Mouse (Mus musculus): ENCODE data around the gene Psmd5. TPM values are rescaled to one million over a fixed set of nuclear protein-coding genes. Genes with fewer than 3 reads are reported as not detected.

The Psmd5 gene
- total RNA-seq (2017): 32.7 and 36.0 TPM in 2 replicates

DNA sequence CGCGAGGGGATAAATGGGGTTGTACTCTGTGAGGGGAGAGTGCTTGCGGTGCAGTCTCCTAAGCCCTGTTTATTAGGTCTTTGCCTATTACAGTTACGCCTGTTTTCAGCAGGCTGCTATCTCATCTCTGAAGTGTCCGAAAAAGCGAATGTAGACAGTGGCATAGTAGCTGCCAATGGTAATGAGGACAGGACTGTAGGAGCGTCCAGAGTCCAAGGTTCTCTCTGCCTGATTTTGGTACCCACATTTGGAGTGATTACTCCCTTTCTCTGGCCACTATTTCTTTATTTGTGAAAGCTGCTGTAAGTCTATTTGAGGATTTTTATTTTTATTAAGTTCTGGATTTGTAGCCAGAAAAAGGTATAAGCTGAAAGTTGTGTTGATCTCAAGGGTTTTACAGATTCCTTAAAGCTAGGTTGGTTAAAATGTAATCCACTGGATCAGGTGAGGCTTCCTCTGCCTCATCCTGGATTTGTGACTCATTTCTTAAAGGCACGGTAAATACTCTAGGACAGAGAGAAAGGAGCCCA lies at the start of gene Psmd5:
Gene Psmd5 (minus strand): TSS at position 153 of the 530 bp plus-strand sequence.
- no peak for ATAC-seq (replicated peaks; ENCODE audit: low read depth, poor library complexity, severe bottlenecking)

DNA sequence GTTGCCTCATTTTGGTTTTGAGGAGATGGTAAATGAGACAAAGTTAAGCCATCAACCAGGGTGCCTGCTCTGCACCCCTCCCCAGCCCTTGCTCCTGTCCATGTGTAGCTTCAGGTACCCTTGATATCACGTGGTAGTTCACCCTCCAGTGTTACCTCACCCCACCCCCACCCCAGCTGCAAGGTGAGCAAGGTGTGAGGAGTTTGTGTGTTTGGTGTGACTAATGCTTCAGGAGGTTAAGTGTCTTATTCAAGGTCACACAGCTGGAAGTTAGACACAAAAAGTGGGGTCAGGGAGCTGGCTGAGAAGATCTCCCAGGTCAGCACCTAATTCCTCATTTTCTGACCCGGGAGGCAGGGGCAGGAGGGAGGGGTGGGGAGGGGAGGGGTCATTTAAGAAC lies 48.0 kb upstream of the Psmd5 start:
- ATAC-seq (replicated peaks; ENCODE audit: low read depth, poor library complexity, severe bottlenecking): no peak

DNA sequence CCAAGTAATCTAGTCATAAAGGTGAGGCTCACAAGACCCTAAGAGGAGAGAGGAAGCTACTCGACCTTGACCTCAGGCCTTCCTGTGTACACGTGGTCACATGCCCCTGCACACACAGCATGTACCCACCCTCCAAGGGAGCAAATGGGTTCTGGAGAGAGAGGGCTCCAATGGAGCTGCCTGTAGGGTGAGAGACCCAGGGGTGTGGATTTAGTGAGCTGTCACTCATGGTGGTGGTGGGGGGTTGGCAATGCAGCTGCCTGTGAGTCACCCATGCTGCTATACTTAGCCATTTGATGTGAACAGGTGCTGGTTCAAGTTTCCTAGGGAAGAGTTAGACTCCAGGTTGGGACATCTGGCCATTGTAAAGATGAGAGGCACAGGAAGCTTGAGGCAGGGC lies 45.4 kb upstream of the Psmd5 start:
- no peak for ATAC-seq (replicated peaks; ENCODE audit: low read depth, poor library complexity, severe bottlenecking)

DNA sequence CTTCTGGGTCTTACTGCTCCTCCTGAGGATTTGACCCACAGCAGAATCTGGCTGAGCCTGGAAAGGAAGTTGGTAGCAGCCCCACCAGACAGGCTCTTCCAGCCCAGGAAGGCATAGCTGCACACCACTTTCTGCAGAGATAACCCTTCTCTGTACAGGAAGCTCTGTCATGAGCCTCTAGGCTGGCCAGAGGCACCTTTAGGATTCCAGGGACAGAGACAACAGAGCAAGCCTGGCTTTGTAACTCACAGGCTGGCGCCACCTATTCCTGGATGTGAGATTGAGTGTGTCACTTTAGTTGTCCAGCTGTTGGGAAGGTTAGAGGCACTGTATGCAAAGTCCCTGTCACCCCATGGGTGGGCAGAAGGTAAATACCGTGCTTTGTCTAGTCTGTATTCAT lies 40.3 kb upstream of the Psmd5 start:
- ATAC-seq (replicated peaks; ENCODE audit: low read depth, poor library complexity, severe bottlenecking): peak; percentile 33; the same call in 1 of the 2 replicates

DNA sequence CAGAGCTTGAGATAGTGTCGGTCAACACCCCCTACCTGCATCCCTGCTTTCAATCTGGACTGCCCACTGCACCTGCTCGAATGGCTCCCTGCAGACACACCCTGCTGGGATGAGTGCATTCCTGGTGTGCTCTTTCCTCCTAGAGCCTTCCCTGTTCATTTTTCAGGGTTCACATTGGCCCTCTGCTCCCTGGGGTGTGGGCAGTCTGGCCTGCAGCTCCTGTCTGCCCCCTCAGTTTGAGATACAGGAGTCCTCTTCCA lies 40.0 kb upstream of the Psmd5 start:
- no peak for ATAC-seq (replicated peaks; ENCODE audit: low read depth, poor library complexity, severe bottlenecking)

DNA sequence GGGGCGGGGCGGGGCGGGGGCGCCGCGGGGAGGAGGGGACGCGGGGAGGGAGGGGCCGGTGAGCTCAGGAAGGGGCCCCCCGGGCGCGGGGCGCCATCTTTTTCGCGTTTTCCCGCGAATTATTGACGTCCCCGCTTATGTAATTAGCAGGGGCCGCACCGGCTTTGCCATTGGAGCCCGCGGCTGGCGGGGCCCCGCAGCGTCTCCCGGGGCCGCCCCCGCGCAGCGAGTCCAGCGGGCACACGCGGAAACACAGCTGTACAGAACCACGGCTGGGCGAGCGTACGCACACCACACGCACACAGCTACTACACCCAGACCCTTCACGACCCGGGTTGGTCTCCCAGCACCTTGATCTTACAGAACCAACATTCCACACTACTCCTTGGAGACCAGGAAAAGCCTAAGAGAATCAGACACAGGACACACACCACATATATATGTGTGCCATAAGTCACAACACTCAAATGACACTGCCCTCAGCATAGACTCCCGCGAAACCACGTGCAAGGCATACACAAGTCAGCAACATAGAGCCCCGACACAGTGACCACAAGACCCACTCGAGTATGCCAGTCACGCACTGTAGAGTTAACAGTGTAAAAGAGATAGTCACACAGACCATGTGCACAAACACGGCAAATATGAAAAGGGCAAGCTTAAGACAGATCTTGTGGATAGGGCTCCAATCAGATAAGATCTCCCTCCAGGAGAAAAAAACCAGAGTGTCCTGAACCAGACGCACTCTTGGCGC lies 39.5 kb upstream of the Psmd5 start:
- ATAC-seq (replicated peaks; ENCODE audit: low read depth, poor library complexity, severe bottlenecking): peak; percentile 64

DNA sequence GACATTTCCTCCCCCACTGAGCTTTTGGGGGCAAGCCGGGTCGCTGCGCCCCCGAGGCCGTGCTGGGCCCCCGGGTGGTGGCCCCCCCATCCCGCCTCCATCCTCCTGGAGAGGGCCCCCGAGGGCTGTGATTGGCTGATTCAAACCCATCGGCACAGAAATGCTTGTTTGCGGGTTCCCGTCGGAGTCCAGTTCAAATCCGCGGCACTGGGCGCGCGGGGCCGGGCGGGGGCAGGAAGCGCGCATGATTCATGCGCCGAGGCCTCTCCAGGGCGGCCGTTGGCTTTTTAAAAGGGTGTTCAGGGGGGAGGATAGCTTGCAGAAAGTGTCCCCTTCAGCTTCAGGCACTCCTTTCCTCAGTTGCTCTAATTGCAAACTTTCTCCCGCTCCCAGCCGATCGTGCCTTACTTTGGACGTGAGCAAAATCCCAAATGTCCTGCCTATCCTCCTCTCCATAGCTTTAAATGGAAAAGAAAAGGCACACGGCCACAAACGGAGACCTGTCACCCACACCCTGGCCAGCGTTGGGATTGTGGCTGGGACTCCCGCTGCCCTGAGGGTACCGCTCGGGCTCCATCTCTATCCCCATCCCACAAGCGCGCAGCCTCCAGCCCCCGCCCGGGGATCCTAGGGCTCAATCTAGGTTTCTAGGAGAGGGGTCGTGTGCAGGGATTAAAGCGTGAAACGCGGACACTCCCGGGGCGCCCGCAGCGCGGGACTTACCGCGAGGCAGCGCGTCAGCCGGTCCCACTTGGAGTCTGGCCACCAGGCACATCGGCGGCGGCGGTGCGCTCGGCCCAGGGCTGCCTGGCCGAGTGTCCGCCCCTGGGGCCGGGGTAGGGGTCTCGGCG lies 38.7 kb upstream of the Psmd5 start, which contains the start of gene Phf19:
Gene Phf19 (minus strand): TSS at position 809 of the 851 bp plus-strand sequence.
- ATAC-seq (replicated peaks; ENCODE audit: low read depth, poor library complexity, severe bottlenecking): peak; percentile 36

DNA sequence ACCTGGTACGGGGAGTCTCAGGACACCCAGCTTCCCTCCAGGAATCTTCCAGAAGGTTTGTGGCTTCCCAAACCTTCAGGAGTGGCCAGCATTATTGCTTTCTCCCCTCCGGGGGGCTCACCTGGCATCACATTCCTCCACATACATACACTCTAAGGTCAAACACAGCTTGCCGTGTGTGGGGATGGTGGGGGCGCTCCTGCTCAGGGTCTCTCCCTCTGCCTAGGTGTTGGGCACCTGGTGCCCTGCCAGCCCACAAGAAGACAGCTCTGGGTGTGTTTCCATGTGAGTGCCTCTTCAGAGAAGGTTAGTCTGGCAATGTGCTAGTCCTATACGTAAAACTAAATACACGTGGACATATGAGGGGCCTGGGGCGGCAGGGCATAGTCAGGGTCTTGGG lies 37.8 kb upstream of the Psmd5 start:
- no peak for ATAC-seq (replicated peaks; ENCODE audit: low read depth, poor library complexity, severe bottlenecking)

DNA sequence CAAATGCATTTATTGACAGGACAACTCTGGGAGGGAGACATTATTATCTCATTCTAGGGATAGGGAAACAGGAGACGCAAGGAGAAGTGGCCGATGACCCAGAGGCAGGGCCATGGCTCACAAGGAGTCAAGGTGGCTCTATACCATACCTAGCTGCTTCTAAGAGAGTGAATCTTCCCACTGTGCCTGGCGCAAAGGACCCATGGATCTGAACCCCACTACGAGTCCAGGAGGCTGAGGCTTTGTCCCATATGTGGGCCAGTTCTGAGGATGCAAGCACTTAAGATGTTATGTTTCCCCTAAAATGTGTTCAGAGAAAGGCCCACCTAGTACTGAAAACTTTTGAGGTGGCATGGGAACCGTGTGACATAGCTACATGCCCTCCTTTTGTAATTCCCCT lies 37.1 kb upstream of the Psmd5 start:
- ATAC-seq (replicated peaks; ENCODE audit: low read depth, poor library complexity, severe bottlenecking): no peak

DNA sequence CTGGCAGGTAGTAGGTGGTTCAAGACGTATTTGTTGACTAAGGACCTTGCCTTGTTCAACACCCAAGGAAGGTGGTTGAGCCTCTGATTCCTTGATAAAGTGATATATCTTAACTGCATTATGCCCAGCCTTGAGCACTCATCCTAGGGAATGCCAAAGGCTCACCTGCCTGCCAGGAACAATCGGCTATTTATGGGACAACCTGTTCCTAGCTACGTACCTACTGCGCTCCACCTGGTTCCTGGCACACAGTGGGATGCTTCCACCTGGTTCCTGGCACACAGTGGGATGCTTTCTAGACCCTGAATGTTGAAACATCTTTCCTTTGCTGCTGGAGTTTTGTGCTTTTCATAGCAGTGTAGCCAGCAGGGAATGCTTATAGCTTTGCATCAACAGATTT lies 35.0 kb upstream of the Psmd5 start:
- no peak for ATAC-seq (replicated peaks; ENCODE audit: low read depth, poor library complexity, severe bottlenecking)

DNA sequence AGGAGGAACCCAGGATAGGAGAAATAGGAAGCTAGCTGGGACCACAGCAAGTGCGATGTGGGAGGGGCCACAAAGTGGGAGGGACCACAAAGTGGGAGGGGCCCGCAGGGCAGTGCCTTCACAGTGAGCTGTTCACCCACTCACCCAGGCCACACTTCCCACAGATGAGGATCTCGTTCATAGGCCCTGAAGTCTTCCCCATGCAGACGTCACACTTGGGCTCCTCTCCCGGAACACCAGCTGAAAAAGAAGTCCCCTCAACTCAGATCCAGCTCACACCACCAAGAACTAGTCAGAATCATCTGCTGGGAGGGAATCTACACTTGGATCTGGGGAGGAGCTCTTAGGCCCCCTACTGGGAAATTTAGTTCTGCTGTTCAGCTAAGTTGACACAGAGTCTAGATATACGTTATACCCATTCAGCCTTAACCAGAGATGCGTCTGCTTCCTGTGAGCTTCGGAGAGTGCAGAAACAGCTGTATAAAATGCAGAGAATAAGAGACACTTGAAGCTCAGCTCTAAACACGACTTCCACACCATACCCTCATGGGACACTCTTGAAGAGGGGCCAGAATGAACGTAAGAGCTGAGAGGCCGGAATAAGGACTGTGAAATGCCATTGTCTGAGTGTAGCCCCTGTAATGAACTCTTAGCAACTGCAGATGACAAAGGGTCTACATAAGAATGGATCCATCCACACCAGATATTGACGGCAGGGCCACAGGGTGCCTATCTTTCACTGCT lies 32.3 kb upstream of the Psmd5 start:
- peak; percentile 39 for ATAC-seq (replicated peaks; ENCODE audit: low read depth, poor library complexity, severe bottlenecking)

DNA sequence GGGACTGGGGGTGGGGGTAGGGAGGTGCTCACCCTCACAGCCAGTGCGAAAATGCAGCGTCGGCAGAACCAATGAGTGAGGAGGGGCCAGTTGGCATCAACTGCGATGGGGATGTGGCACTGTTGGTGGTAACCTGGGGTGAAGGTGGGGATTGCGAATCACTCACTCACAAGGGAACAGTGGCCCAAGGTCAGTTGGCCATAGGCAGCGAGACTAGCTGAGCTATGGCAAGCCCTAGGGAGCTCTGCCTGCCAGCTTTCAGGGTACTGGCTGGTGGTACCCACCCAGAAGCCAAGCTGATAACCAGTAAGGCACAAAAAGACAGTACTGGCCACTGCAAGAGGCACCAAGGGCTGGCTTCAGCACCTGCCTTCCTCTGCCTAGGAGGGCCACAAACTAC lies 31.7 kb upstream of the Psmd5 start:
- no peak for ATAC-seq (replicated peaks; ENCODE audit: low read depth, poor library complexity, severe bottlenecking)

DNA sequence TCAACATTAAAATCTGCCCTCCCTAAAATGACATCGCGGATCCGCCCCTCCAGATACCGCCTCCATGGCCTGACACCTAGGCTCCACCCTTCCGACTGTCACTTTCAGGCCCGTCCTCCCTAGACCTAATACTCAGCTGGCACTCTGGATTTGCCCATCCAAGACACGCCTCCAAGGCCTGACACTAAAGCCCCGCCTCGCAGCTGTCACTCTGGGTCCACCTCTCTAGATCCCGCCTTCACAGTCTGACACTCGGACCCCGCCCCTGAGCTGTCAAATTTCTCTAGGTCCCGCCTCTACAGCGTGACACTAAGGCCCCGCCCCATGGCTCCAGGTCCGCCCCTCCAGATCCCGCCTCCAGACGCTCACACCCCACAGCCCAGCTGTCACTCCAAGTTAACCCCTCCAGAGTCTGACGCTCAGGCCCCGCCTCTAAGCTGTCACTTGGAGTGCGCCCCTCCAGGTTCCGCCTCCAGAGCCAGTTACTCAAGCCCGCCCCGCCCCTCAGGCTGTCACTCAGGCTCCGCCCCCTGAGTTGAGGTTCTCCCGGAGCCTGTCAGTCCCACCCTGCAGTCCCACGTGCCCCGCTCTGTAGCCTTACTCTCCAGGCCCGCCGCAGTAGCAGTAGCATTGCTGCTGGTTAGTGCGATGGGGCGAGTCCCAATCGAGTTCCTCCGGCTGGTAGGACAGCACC lies 30.2 kb upstream of the Psmd5 start:
- peak; percentile 87 for ATAC-seq (replicated peaks; ENCODE audit: low read depth, poor library complexity, severe bottlenecking)

DNA sequence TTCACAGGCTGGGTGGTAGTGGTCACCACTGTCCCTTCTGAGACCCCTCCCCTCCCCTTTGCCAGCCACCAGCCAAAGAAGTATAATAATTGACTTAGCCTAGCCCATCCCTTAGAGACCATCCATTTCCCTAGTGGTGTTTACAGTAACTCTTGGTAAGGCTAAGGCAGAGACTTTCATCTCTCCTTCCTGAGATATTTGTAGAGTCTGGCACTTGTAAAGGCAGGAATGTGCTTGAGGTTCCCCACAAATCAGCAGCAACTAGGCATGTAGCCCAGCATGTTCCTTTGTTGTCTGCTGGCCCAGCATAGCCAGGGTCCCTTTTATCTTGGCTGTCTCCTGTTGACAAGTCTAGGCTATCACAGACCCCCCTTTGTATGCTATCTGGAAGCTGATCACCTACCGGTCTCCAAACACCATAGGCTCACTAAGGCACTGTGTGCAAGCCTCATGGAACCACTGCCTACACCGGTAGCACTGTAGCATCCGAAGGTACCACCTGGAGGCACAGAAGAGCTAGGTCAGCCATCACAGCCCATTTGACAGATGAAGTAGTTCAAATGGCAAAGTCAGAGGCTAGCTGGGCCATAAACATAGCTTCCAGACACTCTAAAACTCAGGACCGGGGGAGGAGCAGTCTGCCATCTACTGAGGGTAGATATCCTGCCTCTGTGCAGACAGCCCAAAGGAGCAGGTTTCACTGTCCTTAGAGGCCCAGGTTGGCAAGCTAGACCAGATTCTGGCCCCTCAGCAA lies 29.1 kb upstream of the Psmd5 start:
- no peak for ATAC-seq (replicated peaks; ENCODE audit: low read depth, poor library complexity, severe bottlenecking)

DNA sequence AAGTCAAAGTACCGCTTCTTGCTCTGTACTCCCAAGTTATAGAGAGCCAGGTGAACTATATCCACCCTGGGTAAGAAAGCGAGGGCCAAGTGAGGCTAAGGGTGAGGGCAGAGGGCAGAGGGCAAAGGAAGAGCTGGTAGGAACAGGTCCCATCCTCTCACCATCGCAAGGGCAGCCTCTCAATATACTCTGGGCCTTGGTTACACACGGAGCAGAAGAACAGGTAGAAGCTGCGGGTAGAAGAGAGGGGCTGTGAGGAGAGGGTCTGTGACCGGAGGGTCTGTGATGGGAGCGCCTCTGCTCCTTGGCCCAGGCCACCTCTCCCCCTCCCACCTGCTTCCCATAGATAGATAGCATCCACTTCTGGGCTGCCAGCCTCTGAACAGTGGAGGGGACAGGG lies 28.4 kb upstream of the Psmd5 start:
- ATAC-seq (replicated peaks; ENCODE audit: low read depth, poor library complexity, severe bottlenecking): no peak

DNA sequence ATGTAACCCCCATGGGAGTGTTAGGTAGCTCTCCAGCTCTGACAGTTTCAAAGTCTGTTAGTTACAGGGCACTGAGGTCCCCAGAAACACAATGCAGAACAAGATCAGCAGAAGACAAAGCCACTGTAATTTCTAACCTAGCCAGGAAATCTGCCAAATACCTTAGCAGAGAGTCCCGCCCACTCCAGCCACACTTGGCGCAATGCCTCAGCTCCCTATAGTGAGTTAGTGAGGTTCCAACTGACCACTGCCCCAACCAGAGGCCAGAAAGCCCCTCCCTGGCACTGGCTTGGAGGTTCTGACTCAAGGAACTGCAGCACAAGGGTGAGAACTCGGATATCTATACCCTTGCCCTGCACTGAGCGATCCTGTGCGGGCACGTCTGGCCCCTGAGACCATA lies 28.0 kb upstream of the Psmd5 start:
- ATAC-seq (replicated peaks; ENCODE audit: low read depth, poor library complexity, severe bottlenecking): no peak

DNA sequence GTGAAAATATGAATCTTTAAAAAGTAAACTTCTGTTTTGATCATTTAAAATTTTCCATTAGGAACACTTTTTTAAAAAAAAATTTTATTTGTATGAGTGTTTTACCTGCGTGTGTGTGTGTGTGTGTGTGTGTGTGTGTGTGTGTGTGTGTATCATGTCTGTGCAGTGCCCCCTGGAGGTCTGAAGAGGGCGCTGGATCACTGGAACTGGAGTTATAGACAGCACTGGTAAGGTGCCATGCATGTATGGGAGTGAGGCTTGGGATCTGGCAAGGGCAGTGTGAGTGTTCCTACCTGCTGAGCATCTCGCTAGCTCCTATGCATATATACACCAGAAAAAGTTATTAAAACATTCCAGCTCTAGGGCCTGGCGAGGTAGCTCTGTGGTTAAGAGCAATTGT lies 27.0 kb upstream of the Psmd5 start:
- no peak for ATAC-seq (replicated peaks; ENCODE audit: low read depth, poor library complexity, severe bottlenecking)

DNA sequence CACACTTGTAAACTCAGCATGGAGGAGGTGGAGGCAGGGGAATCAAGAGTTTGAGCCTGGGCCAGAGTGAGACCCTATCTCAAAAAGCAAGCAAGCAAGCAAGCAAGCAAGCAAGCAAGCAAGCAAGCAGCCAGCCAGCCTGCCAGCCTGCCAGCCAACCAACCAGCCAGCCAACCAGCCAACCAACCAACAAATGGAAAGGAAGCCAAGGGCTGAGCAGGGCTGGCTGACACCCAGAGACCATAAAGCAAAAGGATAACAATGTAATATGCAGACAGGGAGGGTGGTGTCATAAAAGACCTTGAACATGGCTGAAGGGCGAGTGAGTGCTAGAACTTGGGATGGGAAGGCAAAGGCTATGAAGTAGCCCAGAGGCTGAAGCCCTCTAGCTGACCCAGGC lies 25.6 kb upstream of the Psmd5 start:
- ATAC-seq (replicated peaks; ENCODE audit: low read depth, poor library complexity, severe bottlenecking): no peak

DNA sequence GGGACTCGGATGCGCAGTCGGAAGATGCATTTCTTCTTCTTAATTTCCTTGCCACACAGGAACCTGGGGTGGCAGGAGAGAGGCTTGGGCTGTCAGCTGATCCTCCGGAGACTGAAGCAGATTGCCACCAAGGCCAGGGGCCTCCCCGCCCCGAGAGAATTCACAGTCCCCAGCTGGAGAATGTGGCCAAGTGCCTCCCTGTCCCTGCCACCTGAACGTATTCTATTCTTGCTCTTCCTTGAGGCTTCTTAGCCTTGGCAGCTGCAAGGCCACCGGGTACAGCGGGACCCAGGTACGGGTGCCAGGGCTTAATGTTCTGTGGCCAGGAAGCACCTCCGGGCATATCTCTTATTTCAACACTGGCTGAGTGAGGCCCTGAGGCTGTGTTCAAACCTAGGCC lies 24.9 kb upstream of the Psmd5 start:
- no peak for ATAC-seq (replicated peaks; ENCODE audit: low read depth, poor library complexity, severe bottlenecking)
